Mouse (Mus musculus): ENCODE data around the gene Meiob. TPM values are rescaled to one million over a fixed set of nuclear protein-coding genes. Genes with fewer than 3 reads are reported as not detected.

Gene Meiob
- polyA plus RNA-seq, 1 experiment from 2014 or later = not detected

GRCm38 (mm10) chr17:24873695-24874404 is 69.8 kb downstream of the Meiob start:
- Histone ChIP-seq H3K27ac (ENCODE audit: low read depth, low read length) (no peak overlapping the region), H3K9me3 (ENCODE audit: control insufficient read depth, low read length) (no peaks in the 10 kb centered on the region), H3K27me3 (ENCODE audit: control insufficient read depth, insufficient read depth, low read length) (no peaks in the 10 kb centered on the region), H3K4me1 (ENCODE audit: control insufficient read depth, insufficient read depth, low read length) (no peaks in the 10 kb centered on the region), H3K36me3 (ENCODE audit: control insufficient read depth, insufficient read depth, low read length) (no peaks in the 10 kb centered on the region), H3K4me2 (ENCODE audit: low read depth) (no peak overlapping the region), H3K9ac (ENCODE audit: low read length) (no peak overlapping the region), H3K4me3 (ENCODE audit: low read depth, low read length) (no peak overlapping the region)
- DNase-seq (ENCODE audit: low spot score) (no peak), ATAC-seq (ENCODE audit: insufficient read depth, low FRiP score, low TSS enrichment) (no peak)
- WGBS = 40% methylated on average over 4 of the region's 4 CpGs

DNA sequence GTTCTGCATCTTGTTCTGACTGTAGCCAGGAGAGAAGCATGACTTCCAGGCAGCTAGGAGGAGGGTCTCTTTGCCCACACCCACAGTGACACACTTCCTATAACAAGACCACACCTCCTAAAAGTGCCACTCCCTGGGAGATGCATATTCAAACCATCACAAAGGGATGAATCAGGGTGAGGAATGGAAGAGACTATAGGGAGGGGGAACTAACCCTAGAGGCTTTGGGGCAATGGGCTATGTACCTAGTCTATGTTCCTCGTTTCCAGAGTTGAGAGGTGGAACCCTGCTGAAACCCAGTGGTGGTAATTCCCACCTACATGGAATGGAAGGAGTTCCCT is 70.3 kb downstream of the Meiob start:
- DNase-seq (ENCODE audit: low spot score) (no peak), ATAC-seq (ENCODE audit: insufficient read depth, low FRiP score, low TSS enrichment) (no peak)
- no peaks in the 10 kb centered on the region for H3K9me3 ChIP-seq (ENCODE audit: control insufficient read depth, low read length)
- no peak overlapping the region for H3K4me2 ChIP-seq (ENCODE audit: low read depth)
- no peak overlapping the region for H3K4me3 ChIP-seq (ENCODE audit: low read depth, low read length)
- H3K27ac ChIP-seq (ENCODE audit: low read depth, low read length) = no peak overlapping the region
- H3K36me3 ChIP-seq (ENCODE audit: control insufficient read depth, insufficient read depth, low read length) = no peaks in the 10 kb centered on the region
- no peak overlapping the region for H3K9ac ChIP-seq (ENCODE audit: low read length)
- 68% methylated on average over 1 of the region's 1 CpGs for WGBS
- no peaks in the 10 kb centered on the region for H3K4me1 ChIP-seq (ENCODE audit: control insufficient read depth, insufficient read depth, low read length)
- no peaks in the 10 kb centered on the region for H3K27me3 ChIP-seq (ENCODE audit: control insufficient read depth, insufficient read depth, low read length)

DNA sequence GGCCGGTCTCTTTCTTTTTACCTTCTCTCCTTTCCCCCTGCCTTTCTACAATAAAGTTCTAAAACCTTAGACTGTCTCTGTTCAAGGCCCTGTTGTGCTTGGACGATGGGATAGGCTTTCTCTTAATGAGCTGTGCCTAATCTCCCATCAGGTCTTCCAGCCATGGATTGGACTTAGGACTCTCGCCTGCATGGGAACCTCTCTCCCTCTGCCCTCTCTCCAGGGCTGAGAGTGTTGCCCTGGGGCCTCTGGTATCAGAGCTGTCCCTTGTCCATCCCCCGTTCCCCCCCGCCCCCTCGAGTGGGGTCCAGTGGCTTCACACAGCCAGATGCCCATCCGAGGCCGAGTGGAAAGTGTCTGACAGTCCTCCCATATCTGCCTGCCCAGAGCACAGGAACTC is 70.9 kb downstream of the Meiob start:
- WGBS = 89% methylated on average over 8 of the region's 8 CpGs
- Histone ChIP-seq H3K9ac (ENCODE audit: low read length) (no peak overlapping the region), H3K4me2 (ENCODE audit: low read depth) (no peak overlapping the region), H3K27ac (ENCODE audit: low read depth, low read length) (no peak overlapping the region), H3K36me3 (ENCODE audit: control insufficient read depth, insufficient read depth, low read length) (no peaks in the 10 kb centered on the region), H3K9me3 (ENCODE audit: control insufficient read depth, low read length) (no peaks in the 10 kb centered on the region), H3K4me1 (ENCODE audit: control insufficient read depth, insufficient read depth, low read length) (no peaks in the 10 kb centered on the region), H3K4me3 (ENCODE audit: low read depth, low read length) (no peak overlapping the region), H3K27me3 (ENCODE audit: control insufficient read depth, insufficient read depth, low read length) (no peaks in the 10 kb centered on the region)
- ATAC-seq (ENCODE audit: insufficient read depth, low FRiP score, low TSS enrichment) = no peak
- DNase-seq (ENCODE audit: low spot score) = no peak

DNA sequence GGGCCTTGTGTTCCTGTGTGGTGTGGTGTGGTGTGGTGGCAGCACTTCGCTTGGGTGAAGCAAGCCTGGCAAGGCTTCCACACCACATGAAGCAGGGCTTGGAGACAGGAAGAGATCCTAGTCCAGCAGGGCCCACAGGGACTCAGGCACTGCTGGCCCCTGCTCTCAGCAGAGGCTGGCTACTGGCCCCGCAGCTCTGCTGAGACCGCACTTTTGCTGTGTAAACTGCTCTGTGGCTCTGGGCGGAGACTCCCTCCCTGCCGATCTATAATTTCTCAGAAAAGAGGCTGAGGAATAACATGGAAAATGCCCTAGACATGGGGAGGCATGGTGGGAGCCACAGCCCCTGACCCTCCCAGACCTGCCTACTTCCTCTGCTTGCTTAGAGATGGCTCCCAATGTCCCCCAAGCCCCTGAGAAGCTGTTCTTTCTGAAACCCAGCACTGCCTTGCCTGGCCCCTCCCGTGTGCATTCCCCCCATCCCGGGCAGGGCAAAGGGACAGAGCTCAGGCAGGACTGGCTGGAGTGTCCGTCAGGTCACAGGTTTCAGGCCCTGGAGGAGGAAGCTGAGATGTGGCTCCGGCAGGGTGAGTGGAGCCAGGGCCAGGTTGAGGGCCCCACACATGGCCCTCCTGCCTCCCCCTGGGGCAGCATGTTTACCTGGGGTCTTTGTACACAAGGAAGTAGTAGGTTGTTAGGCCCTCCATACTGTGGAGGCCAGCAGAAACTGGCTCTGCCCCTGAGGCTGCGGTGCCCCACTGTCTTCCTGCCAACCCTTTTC is 73.4 kb downstream of the Meiob start:
- Histone ChIP-seq H3K27ac (ENCODE audit: low read depth, low read length) (no peak overlapping the region), H3K27me3 (ENCODE audit: control insufficient read depth, insufficient read depth, low read length) (no peaks in the 10 kb centered on the region), H3K36me3 (ENCODE audit: control insufficient read depth, insufficient read depth, low read length) (no peaks in the 10 kb centered on the region), H3K4me3 (ENCODE audit: low read depth, low read length) (no peak overlapping the region), H3K9ac (ENCODE audit: low read length) (peak overlapping the region; percentile 18; the same call in 1 of the 2 replicates), H3K9me3 (ENCODE audit: control insufficient read depth, low read length) (no peaks in the 10 kb centered on the region), H3K4me2 (ENCODE audit: low read depth) (no peak overlapping the region), H3K4me1 (ENCODE audit: control insufficient read depth, insufficient read depth, low read length) (no peaks in the 10 kb centered on the region)
- ATAC-seq (ENCODE audit: insufficient read depth, low FRiP score, low TSS enrichment) (no peak), DNase-seq (ENCODE audit: low spot score) (no peak)
- 62% methylated on average over 10 of the region's 10 CpGs for WGBS

GRCm38 (mm10) chr17:24878117-24878397 is 74.0 kb downstream of the Meiob start:
- H3K9me3 ChIP-seq (ENCODE audit: control insufficient read depth, low read length) = no peaks in the 10 kb centered on the region
- no peak overlapping the region for H3K27ac ChIP-seq (ENCODE audit: low read depth, low read length)
- no peaks in the 10 kb centered on the region for H3K27me3 ChIP-seq (ENCODE audit: control insufficient read depth, insufficient read depth, low read length)
- H3K4me2 ChIP-seq (ENCODE audit: low read depth) = no peak overlapping the region
- DNase-seq (ENCODE audit: low spot score) = no peak
- no peak overlapping the region for H3K4me3 ChIP-seq (ENCODE audit: low read depth, low read length)
- H3K9ac ChIP-seq (ENCODE audit: low read length) = no peak overlapping the region
- ATAC-seq (ENCODE audit: insufficient read depth, low FRiP score, low TSS enrichment) = no peak
- no peaks in the 10 kb centered on the region for H3K4me1 ChIP-seq (ENCODE audit: control insufficient read depth, insufficient read depth, low read length)
- peaks cover 2% of the 10 kb centered on the region; the same call in 1 of the 2 replicates for H3K36me3 ChIP-seq (ENCODE audit: control insufficient read depth, insufficient read depth, low read length)
- 45% methylated on average over 5 of the region's 5 CpGs for WGBS

DNA sequence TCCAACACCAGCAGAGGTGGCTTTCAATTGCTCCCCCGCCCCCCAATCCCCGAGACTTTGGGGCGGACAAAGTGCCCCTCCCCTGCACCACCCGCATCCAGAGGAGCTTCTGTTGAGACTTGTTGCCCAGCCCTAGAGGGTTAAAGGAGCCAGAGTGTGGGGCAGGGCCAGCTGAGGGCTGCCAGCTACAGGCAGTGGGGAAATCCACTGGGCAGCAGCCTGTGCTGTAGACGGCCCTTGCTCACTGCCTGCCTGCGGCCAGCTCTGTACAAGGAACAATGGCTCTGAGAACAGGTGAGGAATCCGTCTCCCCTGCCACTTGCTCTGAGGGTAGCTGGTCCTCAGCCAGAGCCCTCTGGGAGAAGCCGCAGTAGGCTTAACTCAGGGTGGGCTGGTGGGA is 74.4 kb downstream of the Meiob start:
- no peak overlapping the region for H3K9ac ChIP-seq (ENCODE audit: low read length)

DNA sequence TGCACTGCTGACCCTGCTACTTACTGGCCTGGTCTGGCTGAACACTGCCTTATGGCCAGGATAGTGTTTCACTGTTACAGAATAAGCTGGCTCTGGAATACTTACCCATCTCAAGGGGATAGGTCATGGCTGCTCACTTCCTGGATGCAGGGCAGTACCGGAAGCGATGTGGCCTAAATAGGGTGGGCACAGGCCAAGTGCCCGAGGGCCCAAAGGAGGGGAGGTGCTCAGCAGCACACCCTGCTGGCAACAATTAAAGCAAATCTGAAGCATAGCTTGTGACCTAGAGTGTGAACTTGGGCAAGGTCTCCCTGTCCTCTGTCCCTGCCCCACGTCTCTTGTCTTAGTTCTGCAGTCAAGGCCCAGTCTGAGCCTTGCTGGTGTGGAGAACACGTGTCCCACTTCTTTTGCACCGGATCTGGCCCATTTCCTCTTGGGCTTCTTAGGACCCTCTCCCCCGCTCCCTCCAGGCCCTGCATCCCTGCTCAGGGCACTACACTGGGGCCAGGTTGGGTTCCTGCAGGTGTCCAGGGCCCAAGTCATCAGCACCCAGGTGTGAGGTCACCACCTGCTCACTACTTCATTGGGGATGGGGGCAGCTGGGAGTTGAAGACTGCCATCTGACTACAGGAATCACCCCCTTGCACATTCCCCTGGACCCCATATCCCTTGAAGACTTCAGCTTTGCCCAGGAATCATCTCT is 77.8 kb downstream of the Meiob start:
- H3K9me3 ChIP-seq (ENCODE audit: control insufficient read depth, low read length) = no peaks in the 10 kb centered on the region
- H3K9ac ChIP-seq (ENCODE audit: low read length) = no peak overlapping the region
- peaks cover 6% of the 10 kb centered on the region for H3K4me1 ChIP-seq (ENCODE audit: control insufficient read depth, insufficient read depth, low read length)
- no peak overlapping the region for H3K4me2 ChIP-seq (ENCODE audit: low read depth)
- H3K4me3 ChIP-seq (ENCODE audit: low read depth, low read length) = no peak overlapping the region
- WGBS = 46% methylated on average over 7 of the region's 7 CpGs
- ATAC-seq (ENCODE audit: insufficient read depth, low FRiP score, low TSS enrichment) (no peak), DNase-seq (ENCODE audit: low spot score) (peak; percentile 57)
- H3K27ac ChIP-seq (ENCODE audit: low read depth, low read length) = no peak overlapping the region
- peaks cover 6% of the 10 kb centered on the region; the same call in 1 of the 2 replicates for H3K36me3 ChIP-seq (ENCODE audit: control insufficient read depth, insufficient read depth, low read length)
- no peaks in the 10 kb centered on the region for H3K27me3 ChIP-seq (ENCODE audit: control insufficient read depth, insufficient read depth, low read length)

More for the DNA sequence above, 74.4 kb downstream of the Meiob start:
- WGBS = 71% methylated on average over 8 of the region's 8 CpGs
- no peak for ATAC-seq (ENCODE audit: insufficient read depth, low FRiP score, low TSS enrichment)
- Histone ChIP-seq H3K36me3 (ENCODE audit: control insufficient read depth, insufficient read depth, low read length) (peaks cover 6% of the 10 kb centered on the region; the same call in 1 of the 2 replicates), H3K4me1 (ENCODE audit: control insufficient read depth, insufficient read depth, low read length) (no peaks in the 10 kb centered on the region), H3K4me2 (ENCODE audit: low read depth) (no peak overlapping the region), H3K27ac (ENCODE audit: low read depth, low read length) (no peak overlapping the region), H3K9me3 (ENCODE audit: control insufficient read depth, low read length) (no peaks in the 10 kb centered on the region), H3K4me3 (ENCODE audit: low read depth, low read length) (no peak overlapping the region), H3K27me3 (ENCODE audit: control insufficient read depth, insufficient read depth, low read length) (no peaks in the 10 kb centered on the region)
- DNase-seq (ENCODE audit: low spot score) = no peak

DNA sequence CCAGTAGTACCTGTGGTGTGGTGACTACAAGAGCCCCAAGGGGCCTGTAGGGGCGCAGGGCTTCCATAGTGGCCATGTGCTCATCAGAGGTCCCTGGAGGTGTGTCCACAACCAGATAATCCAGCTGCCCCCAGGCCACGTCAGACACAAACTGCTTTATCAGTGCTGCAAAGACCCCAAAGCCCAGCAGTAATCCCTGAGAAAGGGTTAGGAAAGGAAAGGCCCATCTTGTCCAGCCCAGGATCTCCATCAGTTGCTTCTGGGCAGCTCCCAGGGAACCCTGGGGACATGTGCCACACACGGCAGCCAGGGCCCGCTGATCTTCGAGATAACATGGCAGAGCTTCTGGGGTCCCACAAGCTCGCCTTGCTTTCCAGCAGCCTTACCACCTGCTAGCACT is 80.3 kb downstream of the Meiob start:
- DNase-seq (ENCODE audit: low spot score) = no peak
- Histone ChIP-seq H3K4me1 (ENCODE audit: control insufficient read depth, insufficient read depth, low read length) (peaks cover 14% of the 10 kb centered on the region), H3K4me3 (ENCODE audit: low read depth, low read length) (no peak overlapping the region), H3K27me3 (ENCODE audit: control insufficient read depth, insufficient read depth, low read length) (no peaks in the 10 kb centered on the region), H3K27ac (ENCODE audit: low read depth, low read length) (no peak overlapping the region), H3K9ac (ENCODE audit: low read length) (no peak overlapping the region), H3K9me3 (ENCODE audit: control insufficient read depth, low read length) (no peaks in the 10 kb centered on the region), H3K36me3 (ENCODE audit: control insufficient read depth, insufficient read depth, low read length) (peaks cover 6% of the 10 kb centered on the region; the same call in 1 of the 2 replicates), H3K4me2 (ENCODE audit: low read depth) (no peak overlapping the region)
- no peak for ATAC-seq (ENCODE audit: insufficient read depth, low FRiP score, low TSS enrichment)
- 90% methylated on average over 6 of the region's 6 CpGs for WGBS
